Mouse (Mus musculus) layer of hippocampus, adult 2 months (tissue): ENCODE data around the gene Rad51b. TPM values are rescaled to one million over a fixed set of nuclear protein-coding genes. Genes with fewer than 3 reads are reported as not detected.

ENCODE experiments used
- DNase-seq, 2 experiments: peaks; one replicate each; pipeline ENCODE4 v3.0.0; 2022; ENCODE audit warnings: low spot score in 2 of 2
- H3K27ac ChIP-seq: fragments of 200-600 bp; 2 replicates; pipeline ENCODE4 v1.8.1; 2022
- H3K4me3 ChIP-seq: fragments of 200-600 bp; 2 replicates; pipeline ENCODE4 v1.8.1; 2022; ENCODE audit warnings: mild to moderate bottlenecking
- CTCF ChIP-seq: fragments of 200-600 bp; conservative IDR thresholded peaks from 2 replicates; pipeline ENCODE4 v1.8.1; 2022; ENCODE audit warnings: antibody characterized with exemption, mild to moderate bottlenecking, moderate library complexity
- total RNA-seq, 2 experiments: library from RNA; stranded (reverse); gene quantifications; 2 replicates each; pipeline ENCODE4 v1.2.3; 2021

Gene Rad51b
- total RNA-seq, 2 experiments from 2014 or later: 0.18 TPM; not detected in 1

DNA sequence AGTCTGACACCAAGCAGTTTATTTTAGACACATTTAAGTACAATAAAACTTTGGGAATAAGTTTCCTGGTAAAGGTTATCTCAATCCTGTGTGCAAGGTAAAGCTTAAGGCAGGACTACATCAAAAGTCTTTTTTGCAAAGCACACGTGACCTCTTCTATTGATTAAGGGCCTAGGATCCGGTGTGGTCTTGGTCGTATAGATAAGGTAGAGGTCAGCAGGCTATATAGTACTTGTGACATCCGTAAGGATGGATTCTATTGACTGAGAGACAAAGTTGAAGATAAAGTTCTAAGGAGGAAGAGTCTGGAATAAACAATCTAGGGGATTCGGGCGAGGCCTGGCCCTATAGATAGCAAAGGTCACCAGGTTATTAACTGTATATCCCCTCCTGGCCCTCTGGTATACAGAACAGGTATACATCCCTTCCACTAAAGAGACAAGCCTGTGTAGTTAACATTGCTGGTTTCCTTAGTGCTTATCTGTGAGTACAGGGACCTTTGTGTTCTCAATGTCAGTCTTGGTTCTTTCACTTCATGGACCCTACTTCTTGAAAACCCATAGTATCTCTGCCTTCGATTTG is 471.8 kb downstream of the Rad51b start:
- Histone ChIP-seq H3K4me3 (no peak overlapping the region), H3K27ac (no peak overlapping the region)
- no peak for TF ChIP-seq CTCF
- no peak for DNase-seq

DNA sequence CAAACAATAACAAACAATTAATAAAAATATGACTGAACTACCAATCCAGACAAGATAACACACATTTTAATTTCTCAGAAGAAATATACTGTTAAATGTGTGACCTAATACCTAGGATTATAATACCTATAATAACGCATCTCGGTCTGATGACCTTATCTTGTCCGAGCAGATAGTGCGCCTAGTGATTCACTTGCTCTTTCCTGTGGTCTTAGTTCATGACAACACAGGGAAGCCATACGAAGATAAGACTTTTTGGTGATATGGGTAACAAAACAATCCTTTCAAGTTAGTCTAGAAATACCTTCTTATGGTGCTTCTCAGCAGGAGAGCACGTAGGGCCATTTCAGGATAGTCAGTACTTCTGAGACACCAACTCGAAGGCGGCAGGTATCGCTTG is 472.7 kb downstream of the Rad51b start:
- no peak for DNase-seq
- no peak for TF ChIP-seq CTCF
- no peak overlapping the region for H3K4me3 ChIP-seq
- H3K27ac ChIP-seq: no peak overlapping the region

GRCm38 (mm10) chr12:79771194-79771593 is 474.1 kb downstream of the Rad51b start:
- TF ChIP-seq CTCF: no peak
- no peak for DNase-seq
- Histone ChIP-seq H3K27ac (no peak overlapping the region), H3K4me3 (no peak overlapping the region)

DNA sequence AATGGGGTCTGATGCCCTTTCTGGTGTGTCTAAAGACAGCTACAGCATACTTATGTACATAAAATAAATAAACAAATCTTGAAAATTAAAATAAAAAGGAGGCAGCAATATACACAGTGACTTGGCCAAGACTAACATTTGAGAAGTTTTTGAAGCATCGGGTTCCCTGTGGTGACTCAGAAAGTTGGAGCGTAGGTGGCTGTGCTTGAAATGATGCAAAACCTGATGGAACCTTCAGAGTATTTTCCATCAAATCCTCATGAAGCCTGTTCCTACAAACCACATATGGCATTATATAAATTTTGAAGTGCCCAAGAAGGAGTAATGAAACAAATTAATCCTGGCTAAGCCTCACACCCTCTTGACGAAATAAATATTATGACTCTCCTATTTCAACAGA is 474.7 kb downstream of the Rad51b start:
- peak in 1 of 2 experiments; percentile 16 for DNase-seq
- Histone ChIP-seq H3K4me3 (no peak overlapping the region), H3K27ac (no peak overlapping the region)
- TF ChIP-seq CTCF: no peak

DNA sequence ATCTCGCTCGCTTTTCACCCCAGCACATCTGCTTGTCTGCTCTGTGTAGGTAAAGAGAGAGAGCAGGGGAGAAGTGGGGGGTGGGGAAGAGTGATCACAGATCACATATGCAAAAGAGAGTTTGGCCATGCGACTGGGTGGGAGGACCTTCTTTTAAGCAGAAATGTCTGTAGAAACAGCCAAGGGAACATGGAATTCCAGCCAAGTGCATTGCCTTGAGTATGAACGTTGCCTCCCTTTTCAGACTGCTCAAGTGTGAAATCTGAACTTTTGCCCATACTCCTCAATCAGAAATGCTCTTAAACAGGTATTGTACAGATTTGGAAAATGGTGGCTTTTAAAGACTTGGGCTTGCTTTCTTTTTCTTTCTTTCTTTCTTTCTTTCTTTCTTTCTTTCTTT is 476.2 kb downstream of the Rad51b start:
- Histone ChIP-seq H3K4me3 (no peak overlapping the region), H3K27ac (no peak overlapping the region)
- DNase-seq: no peak
- TF ChIP-seq CTCF: no peak

GRCm38 (mm10) chr12:79774571-79774970 is 477.5 kb downstream of the Rad51b start:
- Histone ChIP-seq H3K4me3 (no peak overlapping the region), H3K27ac (no peak overlapping the region)
- no peak for TF ChIP-seq CTCF
- DNase-seq: no peak

GRCm38 (mm10) chr12:79776828-79777227 is 479.7 kb downstream of the Rad51b start:
- H3K4me3 ChIP-seq: no peak overlapping the region
- DNase-seq: no peak
- no peak for TF ChIP-seq CTCF
- no peak overlapping the region for H3K27ac ChIP-seq

DNA sequence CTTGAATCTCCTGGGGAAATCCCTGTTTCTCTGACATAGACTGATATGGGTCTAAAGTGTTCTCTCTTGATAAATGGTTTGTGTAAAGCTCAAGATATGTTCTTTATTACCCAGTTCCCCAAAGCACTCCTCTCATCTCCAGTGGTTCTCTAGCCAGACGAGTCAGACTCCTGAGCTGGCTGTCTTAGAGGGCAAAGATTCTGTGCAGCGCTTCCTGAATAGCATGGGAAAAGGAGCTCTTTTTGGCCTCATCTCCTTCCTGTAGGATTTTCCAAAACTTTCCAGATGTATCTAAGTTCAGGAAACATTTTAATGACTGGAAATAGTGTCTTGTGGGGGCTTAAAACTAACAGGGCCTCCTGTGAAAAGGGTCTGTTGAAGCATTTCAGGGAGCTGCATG is 483.7 kb downstream of the Rad51b start:
- no peak for TF ChIP-seq CTCF
- no peak for DNase-seq
- H3K4me3 ChIP-seq: no peak overlapping the region
- no peak overlapping the region for H3K27ac ChIP-seq

GRCm38 (mm10) chr12:79781788-79782187 is 484.7 kb downstream of the Rad51b start:
- peak; percentile 42 for TF ChIP-seq CTCF
- H3K27ac ChIP-seq: no peak overlapping the region
- DNase-seq: no peak
- no peak overlapping the region for H3K4me3 ChIP-seq

- no peak for DNase-seq
- peak; percentile 25; the same call in 1 of the 2 replicates for TF ChIP-seq CTCF
- Histone ChIP-seq H3K27ac (no peak overlapping the region), H3K4me3 (no peak overlapping the region)
Measured at GRCm38 (mm10) chr12:79782444-79783117, 485.5 kb downstream of the Rad51b start.

GRCm38 (mm10) chr12:79784159-79784558 is 487.1 kb downstream of the Rad51b start:
- DNase-seq: no peak
- no peak for TF ChIP-seq CTCF
- Histone ChIP-seq H3K4me3 (no peak overlapping the region), H3K27ac (no peak overlapping the region)

DNA sequence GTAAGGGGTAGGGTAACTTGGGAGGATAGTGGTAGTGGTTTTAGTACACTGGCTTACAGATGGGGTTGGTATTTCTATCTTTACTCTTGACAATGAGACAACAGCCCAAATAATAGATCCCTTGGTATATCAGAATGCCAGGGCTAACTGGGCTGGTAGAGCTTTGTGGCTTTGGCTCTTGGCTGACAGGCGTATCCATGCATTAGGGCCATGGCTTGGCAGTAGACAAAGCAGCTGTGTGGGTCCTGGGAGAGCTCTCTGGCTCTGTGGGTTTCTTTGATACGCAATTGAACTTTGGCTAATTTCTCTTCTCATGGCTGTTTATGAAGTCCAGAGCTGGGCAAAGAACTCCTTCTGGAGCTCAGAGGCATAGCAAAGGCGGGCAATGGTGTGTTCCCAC is 488.6 kb downstream of the Rad51b start:
- no peak for DNase-seq
- Histone ChIP-seq H3K4me3 (no peak overlapping the region), H3K27ac (no peak overlapping the region)
- TF ChIP-seq CTCF: no peak

GRCm38 (mm10) chr12:79787538-79787937 is 490.5 kb downstream of the Rad51b start:
- TF ChIP-seq CTCF: no peak
- no peak for DNase-seq
- no peak overlapping the region for H3K27ac ChIP-seq

GRCm38 (mm10) chr12:79788340-79788739 is 491.3 kb downstream of the Rad51b start:
- TF ChIP-seq CTCF: no peak
- H3K4me3 ChIP-seq: no peak overlapping the region
- H3K27ac ChIP-seq: no peak overlapping the region
- no peak for DNase-seq

More at GRCm38 (mm10) chr12:79787538-79787937, 490.5 kb downstream of the Rad51b start:
- H3K4me3 ChIP-seq: no peak overlapping the region
